Mouse (Mus musculus): ENCODE data around the gene Gm14409.
"Not testable (repeated sequence)": the region's sequence is repeated elsewhere in the genome, so short reads cannot be mapped to it uniquely, and the experiment has no call there.

DNA sequence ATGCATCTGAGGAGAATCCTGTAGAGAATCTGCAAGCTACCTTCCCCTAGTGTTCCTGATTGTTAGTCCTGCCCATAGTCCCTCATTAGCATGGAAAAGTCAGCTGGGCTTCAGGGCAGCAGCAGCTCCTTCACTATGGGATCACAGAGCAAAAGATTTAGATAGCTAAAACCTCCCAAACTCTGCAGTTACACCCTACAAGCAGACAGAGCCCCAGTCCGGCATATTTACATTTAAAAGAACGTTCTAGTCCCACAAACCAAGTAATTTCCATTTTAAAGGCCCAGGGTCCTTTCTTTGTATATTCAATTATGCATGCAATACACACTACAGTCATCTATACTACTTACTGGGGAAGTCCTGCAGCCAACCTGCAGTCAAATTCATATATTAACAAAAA is 36.4 kb downstream of the Gm14409 start:
- TF ChIP-seq CTCF (IDR thresholded peaks at IDR 0.05; ENCODE audit: low read depth, low read length); TAL1 (conservative IDR thresholded peaks at IDR 0.05; ENCODE audit: low read depth, low read length): not testable (repeated sequence)
